Mouse (Mus musculus) heart, postnatal 25 days (tissue): ENCODE data around the gene Tssk4. TPM values are rescaled to one million over a fixed set of nuclear protein-coding genes. Genes with fewer than 3 reads are reported as not detected.
A peak's percentile ranks its signal among the peaks of the same experiment; 100 is the strongest.

Experiments
- DNase-seq: peaks from one replicate; pipeline ENCODE4 v3.0.0; 2022; ENCODE audit warnings: low spot score
- intact Hi-C: fragments of 180-260 bp; cut with DNase I; formaldehyde crosslinking; loops from one replicate; pipeline ENCODE4 v1.15.1; 2025
- total RNA-seq, 2 experiments: library from RNA; stranded (reverse); gene quantifications; 2 replicates each; pipeline ENCODE4 v1.2.3; 2021

The Tssk4 gene
- under 1 TPM; 0.56 to 0.60 TPM for total RNA-seq

DNA sequence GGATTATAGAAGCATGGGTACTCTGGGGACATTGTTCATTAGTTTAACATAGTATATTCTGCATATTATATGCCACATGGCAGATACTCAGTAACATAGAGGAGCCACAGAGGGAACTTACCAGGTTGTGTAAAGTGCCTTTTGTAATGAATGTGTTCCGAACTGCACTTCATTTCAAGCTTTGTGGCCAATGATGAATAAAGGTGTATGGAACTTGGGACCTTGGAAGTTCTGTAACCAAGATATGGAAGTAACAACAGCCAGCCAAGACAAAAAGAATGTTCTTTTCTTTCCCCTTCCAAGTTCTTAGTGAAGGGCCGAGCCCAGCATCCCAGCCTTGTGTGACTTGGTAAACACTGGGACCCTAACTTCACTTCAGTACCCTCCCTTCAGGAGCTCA lies at the start of gene Tssk4:
Tssk4 (plus strand) TSS at position 301 of the 400 bp plus-strand sequence.
- no peak for DNase-seq
- intact Hi-C loops = no loop called here

DNA sequence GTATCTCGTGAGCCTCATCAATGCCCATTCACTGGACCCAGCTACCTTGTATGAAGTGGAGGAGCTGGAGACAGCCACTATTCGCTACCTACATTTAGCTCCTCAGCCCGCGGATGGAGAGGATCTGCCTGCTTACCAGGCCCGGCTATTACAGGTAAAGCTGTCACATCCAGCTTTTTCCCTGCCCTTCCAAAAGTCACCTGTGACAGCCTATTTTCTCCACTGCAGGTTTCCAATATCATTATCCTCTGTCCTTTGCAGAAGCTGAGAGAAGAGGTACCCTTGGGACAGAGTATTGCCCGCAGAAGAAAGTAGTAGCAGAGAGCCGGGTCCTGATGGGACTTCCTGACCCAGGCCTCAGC lies 46.7 kb upstream of the Tssk4 start, which contains the start of gene Irf9:
Irf9 (plus strand) TSS at position 301 of the 362 bp plus-strand sequence.
- intact Hi-C loops = loop anchor here (1.0 to 5.0 kb wide), 3 partner anchors 11 to 106 kb away; partner anchors contain the start of genes A730061H03Rik and Dcaf11
- DNase-seq = no peak

DNA sequence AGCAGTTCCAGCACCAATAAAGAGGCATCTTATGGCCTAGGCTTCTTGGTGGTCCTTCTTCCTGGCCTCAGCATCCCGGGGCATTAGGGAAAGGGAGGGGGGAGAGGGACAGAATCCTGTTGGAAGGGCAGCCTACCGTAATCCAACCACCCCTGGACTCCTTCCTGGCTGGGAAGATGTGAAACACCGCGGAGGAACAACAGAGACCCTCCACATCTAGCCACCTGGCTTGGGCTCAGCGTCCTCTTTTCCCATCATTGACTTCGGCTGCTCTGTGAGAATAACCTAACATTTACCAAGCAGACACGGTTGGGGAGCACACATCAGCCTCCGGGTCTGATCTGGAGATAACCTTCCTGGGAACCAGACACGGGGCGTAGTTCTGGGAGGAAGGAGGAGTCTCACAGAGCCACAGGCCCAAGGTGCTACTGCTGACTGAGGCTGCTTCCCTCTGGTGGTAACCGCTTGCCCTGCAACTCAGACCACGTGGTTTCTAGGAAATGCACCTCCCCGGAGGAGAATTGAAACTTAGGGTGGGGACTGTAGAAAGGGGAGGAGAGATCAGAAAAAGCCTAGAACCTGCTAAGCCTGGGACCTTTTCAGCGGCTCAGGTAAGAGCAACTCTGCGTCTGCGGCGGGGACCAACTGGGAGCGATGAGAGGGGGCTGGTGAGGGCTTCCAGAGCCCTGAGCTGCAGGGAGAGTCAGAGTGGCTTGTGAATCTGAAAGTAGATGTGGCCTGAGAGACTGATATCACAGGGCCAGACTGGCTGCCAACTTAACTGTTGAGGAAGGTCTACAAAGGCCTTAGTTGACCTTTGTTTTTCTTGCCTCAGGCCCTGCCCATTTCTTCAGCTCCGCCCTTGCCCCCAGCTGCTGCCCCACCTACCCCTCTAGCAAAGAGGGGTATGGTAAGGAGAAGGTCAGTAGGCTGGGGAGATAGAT lies 46.1 kb upstream of the Tssk4 start:
- intact Hi-C loops = loop anchor here (1.0 to 5.0 kb wide), 3 partner anchors 12 to 107 kb away; partner anchors contain the start of genes A730061H03Rik and Dcaf11
- peak; percentile 87 for DNase-seq

DNA sequence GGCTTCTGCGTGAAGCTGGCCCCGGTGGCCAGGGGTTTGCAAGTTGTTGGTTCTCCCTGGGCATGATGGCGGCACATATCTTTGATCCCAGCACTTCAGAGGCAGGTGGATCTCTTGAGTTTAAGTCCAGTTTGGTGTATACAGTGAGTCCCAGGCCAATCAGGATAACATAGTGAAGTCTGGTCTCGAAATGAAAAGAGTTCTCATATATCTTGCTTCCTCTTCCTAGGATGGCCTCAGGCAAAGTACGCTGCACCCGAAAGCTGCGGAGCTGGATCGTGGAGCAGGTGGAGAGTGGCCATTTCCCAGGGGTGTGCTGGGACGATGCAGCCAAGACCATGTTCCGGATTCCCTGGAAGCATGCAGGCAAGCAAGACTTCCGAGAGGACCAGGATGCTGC lies 45.2 kb upstream of the Tssk4 start:
- no peak for DNase-seq
- intact Hi-C loops = loop anchor here (5.0 kb wide), 2 partner anchors 43 to 108 kb away; partner anchors contain the start of genes A730061H03Rik and Dcaf11

DNA sequence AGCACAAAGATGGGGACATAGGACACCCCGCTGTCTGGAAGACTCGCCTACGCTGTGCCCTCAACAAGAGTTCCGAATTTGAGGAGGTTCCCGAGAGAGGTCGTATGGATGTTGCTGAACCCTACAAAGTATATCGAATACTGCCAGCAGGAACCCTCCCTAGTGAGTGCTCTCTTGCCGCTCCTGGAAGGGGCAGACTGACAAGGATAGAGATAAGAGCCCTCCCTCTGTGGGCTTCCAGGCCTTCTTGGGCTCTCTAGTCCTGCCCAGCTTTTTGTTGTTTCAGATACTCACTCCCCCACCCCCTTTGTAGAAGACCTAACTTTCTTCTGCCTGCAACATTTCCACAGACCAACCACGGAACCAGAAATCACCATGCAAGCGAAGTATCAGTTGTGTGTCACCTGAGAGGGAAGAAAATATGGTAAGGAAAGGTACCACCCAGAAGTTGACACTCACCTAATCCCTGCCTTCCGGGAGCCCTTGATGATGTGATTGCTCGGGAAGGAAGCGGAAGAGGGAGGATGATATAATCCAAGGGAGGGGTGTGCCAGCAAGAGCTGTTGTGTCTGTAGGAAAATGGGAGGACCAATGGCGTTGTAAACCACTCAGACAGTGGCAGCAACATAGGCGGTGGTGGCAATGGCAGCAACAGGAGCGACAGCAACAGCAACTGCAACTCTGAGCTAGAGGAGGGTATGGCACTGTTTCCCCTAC lies 44.1 kb upstream of the Tssk4 start:
- intact Hi-C loops = no loop called here
- no peak for DNase-seq

DNA sequence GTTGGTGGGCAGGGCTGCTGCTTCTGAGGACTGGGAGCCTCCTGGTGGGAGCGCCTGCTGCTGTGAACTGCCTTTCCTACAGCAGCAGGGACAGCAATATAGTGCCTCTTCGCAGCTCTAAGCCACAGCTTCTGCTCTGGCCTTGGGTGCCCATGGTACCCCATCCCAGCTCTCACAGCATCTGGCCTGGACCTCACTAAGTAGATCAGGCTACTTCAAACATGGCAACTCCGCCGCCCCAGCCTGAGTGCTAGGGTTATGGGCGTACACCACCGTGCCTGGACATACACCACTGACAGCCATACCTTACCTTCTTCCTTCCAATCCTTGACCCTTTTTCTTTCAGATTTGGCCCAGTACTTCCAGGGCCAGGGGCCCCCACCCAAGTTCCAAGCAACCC lies 41.6 kb upstream of the Tssk4 start:
- no peak for DNase-seq
- intact Hi-C loops = no loop called here

DNA sequence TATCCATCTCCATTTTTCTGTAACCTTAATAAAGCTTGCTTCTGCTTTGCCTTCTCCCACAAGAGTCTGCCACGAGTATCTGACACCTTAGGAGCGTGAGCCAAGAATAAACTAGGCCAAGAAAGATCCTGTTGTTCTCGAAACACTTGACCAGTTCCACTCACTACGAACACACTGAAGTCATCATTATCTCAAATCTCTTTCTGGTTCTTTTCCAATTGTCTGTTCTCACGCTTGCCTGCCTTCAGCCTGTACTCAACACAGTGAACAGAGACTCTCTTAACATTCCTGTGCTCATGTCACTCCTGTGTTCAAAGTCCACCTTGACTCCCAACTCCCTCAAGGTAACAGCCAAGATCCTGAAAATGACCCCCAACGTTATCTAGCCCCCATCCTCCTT lies 36.6 kb upstream of the Tssk4 start:
- no peak for DNase-seq
- intact Hi-C loops = no loop called here

DNA sequence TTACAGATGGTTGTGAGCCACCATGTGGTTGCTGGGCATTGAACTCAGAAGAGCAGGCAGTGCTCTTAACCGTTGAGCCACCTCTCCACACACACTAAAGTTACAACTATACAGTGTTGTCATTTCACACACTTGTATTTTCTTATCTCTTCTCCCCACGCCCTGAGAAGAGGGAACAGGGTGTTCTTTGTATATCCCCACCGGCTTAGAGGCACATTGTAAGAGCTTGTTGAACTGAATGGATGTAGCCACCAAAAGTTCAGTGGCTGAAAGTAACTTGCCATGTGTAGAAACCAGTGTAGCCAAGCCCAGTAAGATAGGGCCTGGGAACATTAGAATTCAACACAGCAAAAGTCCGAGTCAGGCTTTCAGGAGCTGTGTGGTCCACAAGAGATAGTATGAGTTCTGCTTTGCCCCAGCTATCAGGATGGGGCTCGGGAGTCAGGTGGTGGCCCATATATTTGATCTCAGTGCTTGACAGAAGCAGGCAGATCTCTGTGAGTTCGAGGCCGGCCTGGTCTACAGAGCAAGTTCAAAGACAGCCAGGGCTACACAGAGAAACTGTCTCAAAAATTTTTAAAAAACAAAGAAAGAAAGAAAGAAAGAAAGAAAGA lies 35.3 kb upstream of the Tssk4 start:
- intact Hi-C loops = no loop called here

DNA sequence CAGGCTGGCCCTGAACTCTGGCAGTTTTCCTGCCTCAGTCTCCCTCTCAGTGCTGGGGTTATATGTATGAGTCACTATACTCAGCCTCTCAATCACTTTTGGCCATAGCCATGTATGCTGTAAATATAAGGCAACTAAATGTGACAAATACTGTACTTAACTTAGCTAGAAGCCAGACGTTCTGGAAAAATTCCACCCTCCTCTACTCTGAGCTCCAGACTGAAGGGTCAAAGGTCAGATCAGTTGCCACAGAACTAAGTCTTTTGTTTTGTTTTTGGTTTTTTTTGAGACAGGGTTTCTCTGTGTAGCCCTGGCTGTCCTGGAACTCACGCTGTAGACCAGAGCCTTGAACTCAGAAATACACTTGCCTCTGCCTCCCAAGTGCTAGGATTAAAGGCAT lies 34.1 kb upstream of the Tssk4 start:
- intact Hi-C loops = no loop called here
- no peak for DNase-seq

More for the DNA sequence above, 35.3 kb upstream of the Tssk4 start:
- no peak for DNase-seq

DNA sequence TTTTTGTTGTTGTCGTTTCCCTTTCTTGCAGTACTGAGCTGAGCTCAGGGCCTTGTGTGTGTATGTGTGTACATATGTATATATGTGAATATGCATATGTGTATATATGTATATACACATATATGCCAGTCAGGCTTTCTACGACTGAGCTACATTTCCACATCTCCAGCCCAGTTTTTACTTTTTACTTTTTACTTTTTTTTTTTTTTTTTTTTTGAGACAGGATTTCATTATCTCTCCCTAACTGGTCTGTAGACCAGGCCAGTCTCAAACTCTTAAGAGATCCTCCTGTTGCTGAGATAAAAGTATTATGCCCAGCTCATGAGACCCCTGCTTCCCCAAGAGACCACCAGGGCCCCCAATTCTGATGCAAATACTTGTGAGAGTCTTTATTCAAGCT lies 33.1 kb upstream of the Tssk4 start:
- intact Hi-C loops = no loop called here
- DNase-seq = no peak

DNA sequence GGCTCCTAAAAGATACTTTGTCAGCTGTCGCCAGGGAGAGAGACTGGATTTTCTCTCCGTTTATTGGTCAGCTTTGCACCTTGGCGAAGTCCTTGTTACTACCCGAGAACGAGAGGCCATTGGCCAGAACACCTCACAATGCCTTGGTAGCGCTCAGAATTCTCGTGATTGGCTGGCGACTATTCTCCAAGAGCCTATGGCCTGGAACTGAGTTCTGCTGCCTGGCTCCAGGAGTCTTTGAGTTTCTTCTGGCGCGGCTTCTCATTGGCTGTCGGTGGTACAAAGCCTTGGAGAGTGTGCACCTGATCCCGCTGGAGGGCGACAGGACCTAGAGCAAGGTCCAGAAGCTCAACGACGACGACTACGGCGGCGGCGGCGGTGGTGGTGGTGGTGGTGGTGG lies 32.2 kb upstream of the Tssk4 start, which contains the start of gene Rec8:
Rec8 (plus strand) TSS at position 216 of the 400 bp plus-strand sequence.
- no peak for DNase-seq
- intact Hi-C loops = no loop called here

DNA sequence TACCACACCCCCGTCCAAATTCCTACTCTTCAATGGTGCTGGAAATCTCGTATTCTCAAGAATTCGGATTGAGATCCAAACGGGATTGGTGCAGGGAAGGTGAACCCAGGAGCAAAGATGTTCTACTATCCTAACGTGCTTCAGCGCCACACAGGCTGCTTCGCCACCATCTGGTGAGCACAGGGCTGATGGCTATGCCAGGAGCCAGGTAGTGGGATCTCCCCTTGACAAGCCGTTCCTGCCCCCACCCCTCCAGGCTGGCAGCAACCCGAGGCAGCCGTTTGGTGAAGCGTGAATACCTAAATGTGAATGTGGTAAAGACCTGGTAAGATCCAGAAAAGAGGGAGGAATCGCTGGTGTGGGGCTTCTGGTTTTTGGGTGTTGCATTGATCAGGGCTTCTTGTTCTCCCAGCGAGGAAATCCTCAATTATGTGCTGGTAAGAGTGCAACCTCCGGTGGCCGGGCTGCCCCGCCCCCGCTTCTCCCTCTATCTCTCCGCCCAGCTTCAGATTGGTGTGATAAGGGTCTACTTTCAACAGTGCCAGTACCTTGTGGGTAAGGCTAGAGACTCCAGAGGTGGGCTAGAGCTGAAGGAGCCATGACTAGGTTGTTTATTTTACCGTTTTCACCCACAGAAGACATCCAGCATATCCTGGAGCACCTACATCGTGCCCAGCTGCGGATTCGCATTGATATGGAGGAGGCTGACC lies 31.3 kb upstream of the Tssk4 start:
- intact Hi-C loops = no loop called here
- no peak for DNase-seq

DNA sequence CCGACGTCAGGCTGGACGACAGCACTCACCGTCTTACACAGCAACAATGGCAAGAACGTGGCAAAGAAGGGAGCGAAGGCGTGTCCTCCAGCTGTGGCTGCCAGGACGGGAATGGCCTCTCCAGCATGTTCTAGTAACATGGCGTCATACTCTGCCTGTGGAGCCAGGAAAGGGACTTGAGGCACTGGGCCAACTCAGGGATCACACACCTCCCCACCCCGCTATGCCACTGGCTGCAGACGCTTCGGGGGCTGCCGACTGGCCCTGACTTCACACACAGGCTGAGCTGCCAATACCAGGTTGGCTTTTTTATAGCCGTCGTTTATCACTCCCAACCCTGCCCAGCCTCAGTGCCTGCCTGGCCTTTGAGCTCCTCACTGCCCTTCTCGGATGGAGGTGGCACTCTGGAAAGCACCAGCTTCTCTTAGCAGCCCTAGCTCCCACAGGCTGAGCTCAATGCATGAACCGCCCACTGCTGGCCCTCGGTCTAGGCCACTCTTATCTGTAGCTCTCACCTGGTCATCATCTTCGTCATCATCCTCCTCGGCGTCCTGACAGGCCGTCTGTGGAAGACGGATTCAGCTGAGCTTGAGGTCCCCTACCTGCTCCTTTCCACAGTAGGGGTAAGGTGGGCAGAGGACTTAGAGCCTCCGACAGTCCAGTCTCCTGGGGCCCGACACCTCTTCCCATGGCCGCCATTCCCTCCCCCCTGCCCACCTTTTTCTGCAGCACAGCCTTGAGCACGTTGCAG lies 21.7 kb upstream of the Tssk4 start:
- intact Hi-C loops = loop anchor here (2.0 to 5.0 kb wide), 2 partner anchors 115 to 129 kb away; partner anchors contain the start of gene Cideb
- DNase-seq = no peak

DNA sequence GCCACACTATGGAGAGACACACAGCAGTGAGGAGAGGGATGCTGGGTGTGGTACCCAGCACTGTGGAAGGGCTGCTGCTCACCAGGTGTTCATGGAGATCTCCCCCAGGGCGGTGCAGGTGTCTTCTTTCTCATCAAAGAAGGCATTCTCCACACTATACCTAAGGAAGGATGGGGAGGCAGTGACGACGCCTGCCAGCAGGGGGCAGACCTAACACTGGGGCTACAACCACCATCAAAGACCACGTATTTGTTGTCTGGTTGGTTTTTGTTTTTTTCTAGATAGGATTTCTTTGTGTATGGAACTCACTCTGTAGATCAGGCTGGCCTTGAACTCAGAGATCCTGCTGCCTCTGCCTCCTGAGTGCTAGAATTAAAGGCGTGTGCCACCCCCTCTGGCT lies 20.7 kb upstream of the Tssk4 start:
- intact Hi-C loops = loop anchor here (2.0 to 5.0 kb wide), 2 partner anchors 113 to 128 kb away; partner anchors contain the start of gene Cideb

DNA sequence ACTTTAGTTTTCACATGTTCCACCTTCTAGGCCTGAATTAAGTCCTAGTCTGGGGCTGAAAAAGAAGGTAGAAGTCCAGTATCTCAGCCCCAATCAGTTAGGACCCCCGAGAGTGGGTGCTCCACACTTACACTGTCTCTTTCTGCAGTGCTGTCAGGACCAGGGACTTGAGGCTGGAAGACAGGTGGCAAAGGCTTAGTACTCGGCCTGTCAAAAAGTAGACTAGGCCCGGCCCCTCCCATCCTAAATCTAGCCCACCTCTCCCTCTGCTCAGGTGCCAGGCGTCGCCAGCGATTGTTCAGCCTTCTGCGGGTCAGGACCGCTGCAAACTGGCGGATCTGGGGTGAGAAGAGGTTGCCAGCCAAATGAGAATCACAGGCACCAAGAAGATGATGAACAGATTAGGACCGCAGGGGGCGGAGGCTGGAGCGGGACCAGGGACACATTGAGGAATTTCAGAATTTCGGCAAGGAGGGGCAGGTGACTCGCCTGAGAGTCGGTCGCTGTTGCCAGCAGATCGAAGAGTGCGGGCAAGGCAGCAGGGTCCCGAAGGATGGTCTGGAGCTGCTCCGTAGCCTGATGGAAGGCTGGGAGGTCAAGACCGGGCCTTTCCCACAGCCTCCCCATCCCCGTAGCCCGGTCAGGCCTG lies 15.0 kb upstream of the Tssk4 start:
- no peak for DNase-seq
- intact Hi-C loops = loop anchor here (5.0 kb wide), 1 partner anchor 37 kb away; the partner anchor contains the start of genes Gmpr2 and Nedd8

More for the DNA sequence above, 20.7 kb upstream of the Tssk4 start:
- no peak for DNase-seq

DNA sequence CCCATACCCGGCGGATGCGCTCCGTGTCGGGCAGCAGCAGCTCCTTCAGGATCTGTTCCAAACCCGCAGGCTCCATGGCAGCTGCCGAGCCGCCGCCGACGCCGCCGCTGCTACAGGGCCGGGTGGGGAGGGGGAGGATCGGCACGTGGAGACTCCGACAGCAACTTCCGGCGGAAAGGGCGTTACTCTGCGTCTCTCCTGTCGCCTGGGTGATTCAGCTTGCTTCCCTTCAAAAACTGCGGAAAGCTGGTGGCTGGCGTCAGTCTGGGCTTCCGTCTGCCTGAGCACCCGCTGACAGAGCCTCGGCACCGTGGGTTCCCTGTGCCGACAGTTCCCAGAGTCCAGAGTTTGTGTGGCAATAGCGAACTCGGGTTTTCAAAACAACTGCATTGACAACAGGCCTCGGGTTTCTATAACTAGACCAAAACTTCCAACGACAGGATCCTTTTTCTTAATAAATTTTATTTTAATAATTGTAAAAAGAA lies 14.4 kb upstream of the Tssk4 start, which contains the start of gene Ipo4:
Ipo4 (minus strand) TSS at position 435 of the 485 bp plus-strand sequence.
- intact Hi-C loops = loop anchor here (5.0 kb wide), 1 partner anchor 37 kb away; the partner anchor contains the start of genes Gmpr2 and Nedd8
- peak; percentile 77 for DNase-seq

DNA sequence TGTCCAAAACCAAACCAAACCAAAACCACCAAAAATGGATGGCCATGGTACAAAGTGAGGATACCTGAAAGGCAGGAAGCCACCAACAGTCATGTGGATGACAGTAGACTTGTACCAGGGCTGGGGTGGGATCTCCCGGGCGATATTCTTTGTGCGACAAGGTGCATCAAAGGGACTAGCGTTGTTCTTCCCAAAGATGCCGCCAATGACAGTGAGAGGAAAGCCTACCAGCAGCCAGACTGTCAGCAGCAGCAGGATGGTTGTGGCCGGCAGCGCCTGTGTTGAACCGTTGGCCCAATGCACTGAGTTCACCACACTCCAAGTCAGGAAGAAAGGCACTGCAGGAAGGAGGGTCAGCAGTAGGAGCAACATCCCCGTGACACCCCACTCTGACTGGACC lies 12.2 kb upstream of the Tssk4 start, which contains the start of gene Gm49378:
Gm49378 (minus strand) TSS at position 101 of the 400 bp plus-strand sequence.
- no peak for DNase-seq
- intact Hi-C loops = loop anchor here (5.0 kb wide), 1 partner anchor 35 kb away; the partner anchor contains the start of genes Gmpr2 and Nedd8

DNA sequence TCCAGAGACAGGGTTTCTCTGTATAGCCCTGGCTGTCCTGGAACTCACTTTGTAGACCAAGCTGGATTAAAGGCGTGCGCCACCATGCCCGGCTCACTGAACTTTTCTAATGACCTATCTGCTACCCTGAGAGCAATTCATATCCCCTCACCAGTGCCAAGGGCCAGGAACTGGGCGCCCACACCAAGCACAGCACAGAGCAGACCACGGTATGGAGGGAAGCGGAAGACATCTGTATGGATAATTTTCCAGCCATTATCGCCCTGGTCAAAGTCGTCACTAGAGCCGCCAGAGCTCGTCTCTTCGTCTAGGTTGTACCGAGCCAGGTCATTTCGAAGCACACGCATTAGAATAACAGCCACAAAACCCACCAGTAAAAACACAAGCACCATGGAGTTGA lies 9.2 kb upstream of the Tssk4 start:
- no peak for DNase-seq
- intact Hi-C loops = no loop called here
